Mouse (Mus musculus) hindbrain, postnatal 0 days (tissue): ENCODE measurements around the gene Rptor. TPM values are rescaled to one million over a fixed set of nuclear protein-coding genes. Genes with fewer than 3 reads are reported as not detected.

Experiments used
- ATAC-seq: fragments of 200-750 bp; cut with Nextera tagmentation; 2 replicates; pipeline ENCODE4 v1.8.0; 2017; ENCODE audit warnings: mild to moderate bottlenecking, moderate TSS enrichment, moderate library complexity
- DNase-seq: peaks from one replicate; pipeline ENCODE4 v3.0.0-alpha.2; 2015; ENCODE audit warnings: low spot score
- H3K27ac ChIP-seq: fragments of 300-500 bp; sonication (generic); 2 replicates; pipeline ENCODE4 v1.5.1; 2014; ENCODE audit warnings: mild to moderate bottlenecking
- H3K27me3 ChIP-seq: fragments of 300-500 bp; sonication (generic); 2 replicates; pipeline ENCODE4 v1.6.1; 2014; ENCODE audit warnings: low read length, mixed read lengths; ENCODE audit not compliant: insufficient read depth
- H3K36me3 ChIP-seq: fragments of 300-500 bp; sonication (generic); 2 replicates; pipeline ENCODE4 v1.6.1; 2014; ENCODE audit warnings: low read length, mixed read lengths; ENCODE audit not compliant: insufficient read depth
- H3K4me1 ChIP-seq: fragments of 300-500 bp; sonication (generic); 2 replicates; pipeline ENCODE4 v1.6.1; 2014; ENCODE audit warnings: antibody characterized with exemption, low read length, mixed read lengths; ENCODE audit not compliant: insufficient read depth
- H3K4me2 ChIP-seq: fragments of 300-500 bp; sonication (generic); 2 replicates; pipeline ENCODE4 v1.6.1; 2014; ENCODE audit warnings: low read depth, mild to moderate bottlenecking, low read length, moderate library complexity, mixed read lengths
- H3K4me3 ChIP-seq: fragments of 300-500 bp; sonication (generic); 2 replicates; pipeline ENCODE4 v1.5.1; 2014; ENCODE audit warnings: low read length
- H3K9ac ChIP-seq: fragments of 300-500 bp; sonication (generic); replicated peaks from 2 replicates; pipeline ENCODE4 v1.6.1; 2014; ENCODE audit warnings: mild to moderate bottlenecking, low read length, moderate library complexity, mixed read lengths
- H3K9me3 ChIP-seq: fragments of 300-500 bp; sonication (generic); 2 replicates; pipeline ENCODE4 v1.6.1; 2016; ENCODE audit warnings: low read length, mixed read lengths
- CTCF ChIP-seq: IDR thresholded peaks from 2 replicates; pipeline ENCODE4 v1.5.1; 2016; ENCODE audit warnings: antibody characterized with exemption, control low read depth, low read depth
- WGBS: fragments of 180-500 bp; shearing (Covaris S2); extraction: QIAGEN DNeasy Blood & Tissue Kit; methylation state at CpG from one replicate; pipeline ENCODE4 v1.1.7; 2014; 5-methylcytosine and 5-hydroxymethylcytosine counted together
- polyA plus RNA-seq: library from polyadenylated mRNA; unstranded; fragments of >200 nt; fragmentation: Nextera tagmentation; extraction: Ambion mirVana; gene quantifications from 2 replicates; pipeline ENCODE4 v1.2.1, GENCODE M21; 2015
- total RNA-seq: library from RNA; depleted of rRNA; stranded (reverse); fragments of >200 nt; gene quantifications from 2 replicates; pipeline ENCODE4 v1.2.3, GENCODE M21; 2014

The Rptor gene
- total and polyA plus RNA-seq, 2 experiments from 2014 or later, result 8.7 to 69.0 TPM

DNA sequence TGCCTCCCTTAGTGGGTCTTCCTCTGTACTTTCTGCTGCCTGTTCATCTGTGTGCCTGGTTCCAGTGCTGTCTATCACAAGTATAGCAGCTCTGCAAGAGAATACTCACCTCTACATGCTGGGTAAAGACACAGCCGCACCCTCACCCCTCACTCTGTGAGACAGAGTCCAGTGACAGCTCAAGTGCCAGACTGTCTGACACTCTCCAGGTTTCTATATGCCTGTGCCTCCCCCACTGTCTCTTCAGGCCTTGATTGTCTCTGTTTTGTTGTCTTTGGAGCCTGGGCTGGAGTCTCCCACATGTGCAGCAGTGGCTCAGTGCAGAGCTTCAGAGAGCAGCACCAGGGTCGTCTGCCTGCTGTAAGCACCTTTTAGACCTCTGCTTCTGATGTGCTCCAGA is 280.9 kb downstream of the Rptor start:
- DNase-seq, result no peak
- no peaks in the 10 kb centered on the region for H3K27me3 ChIP-seq
- no peak overlapping the region for H3K27ac ChIP-seq
- 72% methylated on average over 2 of the region's 2 CpGs for WGBS
- peaks cover 17% of the 10 kb centered on the region; the same call in 1 of the 2 replicates for H3K36me3 ChIP-seq
- no peaks in the 10 kb centered on the region for H3K4me1 ChIP-seq
- no peak overlapping the region for H3K9ac ChIP-seq
- no peak for TF ChIP-seq CTCF
- H3K9me3 ChIP-seq, result no peaks in the 10 kb centered on the region
- H3K4me3 ChIP-seq, result no peak overlapping the region
- no peak overlapping the region for H3K4me2 ChIP-seq
- no peak for ATAC-seq

DNA sequence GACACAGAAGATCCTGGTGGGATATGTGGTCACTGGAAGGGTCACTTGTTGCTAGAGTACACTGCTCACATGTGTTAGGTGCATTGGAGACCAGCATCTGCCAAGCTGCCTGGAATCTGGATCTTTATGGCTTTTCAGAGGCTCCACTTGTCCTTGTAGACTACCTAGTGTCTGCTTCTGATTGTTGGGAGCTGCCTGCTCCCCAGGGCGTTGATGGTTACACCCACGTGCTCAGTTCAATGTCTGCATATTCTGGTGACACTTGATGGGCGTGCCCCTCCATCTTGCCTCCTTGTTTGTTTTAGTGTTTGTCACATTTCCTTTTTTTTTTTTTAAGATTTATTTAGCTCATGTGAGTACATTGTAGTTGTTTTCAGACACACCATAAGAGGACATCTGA is 287.3 kb downstream of the Rptor start:
- H3K9me3 ChIP-seq, result no peaks in the 10 kb centered on the region
- no peak overlapping the region for H3K9ac ChIP-seq
- H3K36me3 ChIP-seq, result peaks cover 40% of the 10 kb centered on the region
- no peak overlapping the region for H3K4me2 ChIP-seq
- H3K27ac ChIP-seq, result no peak overlapping the region
- no peaks in the 10 kb centered on the region for H3K27me3 ChIP-seq
- no peak overlapping the region for H3K4me3 ChIP-seq
- DNase-seq (no peak), ATAC-seq (no peak)
- 98% methylated on average over 3 of the region's 3 CpGs for WGBS
- TF ChIP-seq CTCF, result no peak
- H3K4me1 ChIP-seq, result no peaks in the 10 kb centered on the region

DNA sequence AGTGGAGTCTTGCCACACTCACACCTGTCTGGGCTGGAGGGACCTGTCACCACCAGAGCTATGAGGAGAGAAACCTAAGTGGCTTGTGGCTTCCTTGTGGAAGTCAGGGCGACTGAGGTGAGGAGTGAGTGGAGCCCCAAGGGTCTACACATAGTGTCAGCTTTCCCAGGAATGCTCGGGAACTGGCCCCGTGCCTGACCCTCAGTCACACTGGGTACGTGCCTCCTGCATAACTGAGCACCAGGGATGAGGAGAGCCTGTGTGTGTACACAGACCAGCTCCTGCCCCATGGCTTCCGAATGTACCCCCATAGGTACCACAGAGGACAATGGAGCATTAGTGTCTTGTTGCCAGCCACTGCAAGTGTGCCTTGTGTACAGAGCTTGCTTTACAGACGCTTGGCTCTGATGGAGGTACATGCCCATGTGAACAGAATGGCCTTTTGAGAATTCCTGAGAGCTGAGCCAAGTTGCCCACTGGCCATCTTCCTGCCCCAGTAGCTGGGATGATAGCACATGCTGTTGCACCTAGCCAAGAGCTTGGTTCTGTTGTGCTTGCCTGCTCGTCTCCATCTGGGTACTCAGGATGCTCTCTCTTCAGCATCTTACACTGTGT is 289.0 kb downstream of the Rptor start:
- Histone ChIP-seq H3K4me3 (no peak overlapping the region), H3K4me2 (no peak overlapping the region), H3K4me1 (no peaks in the 10 kb centered on the region), H3K27ac (no peak overlapping the region), H3K9ac (no peak overlapping the region), H3K36me3 (peaks cover 29% of the 10 kb centered on the region), H3K27me3 (no peaks in the 10 kb centered on the region), H3K9me3 (no peaks in the 10 kb centered on the region)
- no peak for TF ChIP-seq CTCF
- no peak for ATAC-seq
- no peak for DNase-seq
- WGBS, result 78% methylated on average over 7 of the region's 7 CpGs

DNA sequence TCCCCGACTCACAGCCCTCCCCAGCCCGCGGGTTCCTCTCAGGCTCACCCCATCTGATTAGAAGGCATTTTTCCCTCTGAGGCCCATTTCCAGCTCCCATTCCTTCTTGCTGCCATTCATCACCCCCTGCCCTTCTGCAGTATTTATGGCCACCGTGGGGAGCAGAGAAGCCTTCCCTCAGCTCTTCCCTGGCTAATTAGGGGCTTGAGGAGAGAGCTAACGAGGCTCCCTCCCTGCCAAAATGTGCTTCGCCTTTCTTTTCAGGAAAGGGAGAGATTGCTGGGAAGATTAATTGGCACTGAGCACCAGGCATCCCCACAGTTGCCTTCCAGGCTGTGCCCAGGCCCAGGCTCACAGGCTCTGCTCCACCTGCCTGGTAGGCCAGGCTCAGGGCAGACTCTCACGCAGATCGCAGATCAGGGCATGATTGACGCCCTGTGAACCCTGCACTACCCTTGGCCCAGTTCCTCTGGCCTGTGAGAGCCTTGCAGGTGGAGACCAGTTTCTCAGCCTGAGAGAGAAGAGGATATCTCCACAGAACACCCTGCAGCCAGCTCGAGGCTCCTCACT is 291.0 kb downstream of the Rptor start:
- peaks cover 30% of the 10 kb centered on the region for H3K36me3 ChIP-seq
- WGBS, result 52% methylated on average over 10 of the region's 10 CpGs
- no peak overlapping the region for H3K4me2 ChIP-seq
- TF ChIP-seq CTCF, result no peak
- H3K9ac ChIP-seq, result no peak overlapping the region
- DNase-seq (peak; percentile 26), ATAC-seq (no peak)
- no peaks in the 10 kb centered on the region for H3K9me3 ChIP-seq
- H3K27me3 ChIP-seq, result no peaks in the 10 kb centered on the region
- H3K27ac ChIP-seq, result peak overlapping the region; percentile 54; the same call in 1 of the 2 replicates
- H3K4me1 ChIP-seq, result no peaks in the 10 kb centered on the region
- H3K4me3 ChIP-seq, result no peak overlapping the region

DNA sequence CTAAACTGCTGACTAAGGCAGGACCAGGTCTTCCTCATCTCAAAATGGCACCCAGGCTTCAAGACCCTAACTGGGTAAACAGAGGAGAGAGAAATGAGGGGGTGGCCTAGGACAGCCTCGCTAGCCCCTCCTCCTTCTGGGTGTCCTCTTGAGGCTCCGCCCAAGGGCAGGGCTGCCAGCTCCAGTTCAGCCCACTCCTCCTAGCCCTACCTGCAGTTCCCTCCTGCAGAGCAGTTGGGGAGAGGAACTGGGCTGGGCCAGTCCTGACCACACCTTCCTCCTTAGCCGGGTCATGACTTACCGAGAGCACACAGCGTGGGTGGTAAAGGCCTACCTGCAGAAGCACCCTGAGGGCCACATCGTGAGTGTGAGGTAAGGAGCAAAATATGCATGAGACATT is 291.9 kb downstream of the Rptor start:
- Histone ChIP-seq H3K27me3 (no peaks in the 10 kb centered on the region), H3K4me1 (no peaks in the 10 kb centered on the region), H3K27ac (no peak overlapping the region), H3K36me3 (peaks cover 28% of the 10 kb centered on the region), H3K9ac (no peak overlapping the region), H3K4me3 (no peak overlapping the region), H3K4me2 (no peak overlapping the region), H3K9me3 (no peaks in the 10 kb centered on the region)
- no peak for TF ChIP-seq CTCF
- DNase-seq, result no peak
- WGBS, result 66% methylated on average over 6 of the region's 6 CpGs
- ATAC-seq, result no peak

DNA sequence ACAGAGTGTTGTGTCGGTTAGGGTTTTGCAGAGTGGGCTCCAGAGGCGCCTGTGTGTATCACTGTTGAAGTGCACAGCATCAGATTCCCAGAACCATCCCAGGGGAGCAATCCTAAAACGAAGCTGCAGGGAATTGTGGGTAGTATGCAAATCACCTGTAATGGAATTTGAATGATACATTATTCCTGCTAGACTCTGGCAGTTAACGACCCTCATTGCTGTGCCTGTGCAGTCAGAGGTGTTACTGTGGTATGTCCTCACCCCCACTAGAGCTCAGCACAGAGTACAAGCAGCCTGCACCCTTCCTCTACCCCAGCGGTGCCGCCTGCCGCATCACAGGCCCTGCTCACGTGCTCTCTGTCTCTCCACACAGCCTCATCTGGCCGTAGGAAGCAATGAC is 294.3 kb downstream of the Rptor start:
- Histone ChIP-seq H3K27me3 (no peaks in the 10 kb centered on the region), H3K4me1 (no peaks in the 10 kb centered on the region), H3K9ac (no peak overlapping the region), H3K4me2 (no peak overlapping the region), H3K27ac (peak overlapping the region; percentile 62; the same call in 1 of the 2 replicates), H3K36me3 (peaks cover 9% of the 10 kb centered on the region), H3K4me3 (no peak overlapping the region), H3K9me3 (no peaks in the 10 kb centered on the region)
- DNase-seq (peak; percentile 65), ATAC-seq (peak; percentile 69)
- TF ChIP-seq CTCF, result peak; percentile 40; the same call in 1 of the 2 replicates
- 60% methylated on average over 9 of the region's 9 CpGs for WGBS

DNA sequence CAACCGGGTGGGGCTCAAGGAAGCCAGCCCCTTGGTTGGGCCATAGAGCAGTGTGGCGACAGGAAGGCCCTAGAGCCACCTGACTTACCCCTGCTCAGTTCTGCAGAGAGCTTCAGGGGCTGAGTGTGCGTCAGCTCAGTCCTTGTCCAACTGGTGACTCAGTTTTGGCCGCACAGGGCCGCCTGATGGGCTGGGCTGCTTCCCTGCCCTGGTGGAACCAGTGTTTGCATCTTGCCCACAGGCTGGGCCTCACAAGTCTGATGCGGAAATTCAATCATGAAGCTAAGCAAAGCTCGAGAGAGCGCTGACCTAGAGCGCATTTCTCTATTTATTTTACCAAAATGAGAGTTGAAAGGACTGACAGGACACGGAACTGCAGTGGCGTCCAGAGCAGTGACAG is 296.3 kb downstream of the Rptor start:
- 73% methylated on average over 11 of the region's 11 CpGs for WGBS
- no peak for DNase-seq
- H3K36me3 ChIP-seq, result peaks cover 7% of the 10 kb centered on the region; the same call in 1 of the 2 replicates
- no peak for TF ChIP-seq CTCF
- ATAC-seq, result no peak
- no peak overlapping the region for H3K4me3 ChIP-seq
- H3K27me3 ChIP-seq, result no peaks in the 10 kb centered on the region
- 0 out of 2 replicates have a peak overlapping the region, but pooled peaks have one; percentile 18 for H3K9ac ChIP-seq
- H3K27ac ChIP-seq, result no peak overlapping the region
- H3K4me1 ChIP-seq, result no peaks in the 10 kb centered on the region
- no peaks in the 10 kb centered on the region for H3K9me3 ChIP-seq
- H3K4me2 ChIP-seq, result no peak overlapping the region
